Mouse (Mus musculus) myocyte (in vitro differentiated cells): ENCODE measurements at regions not wholly inside any gene's neighbourhood (a gene's known extent, or its start where the extent isn't known, plus 50 kb on each side); places are given as distances from the start of the nearest gene placed in this dataset.

ENCODE experiments used
- E2F4 ChIP-seq: IDR thresholded peaks from one replicate; pipeline ENCODE4 v1.6.1; 2011; ENCODE audit warnings: mild to moderate bottlenecking, control low read depth, moderate library complexity; ENCODE audit not compliant: insufficient read depth
- MYOG ChIP-seq, 3 experiments: IDR thresholded peaks; one replicate each; pipeline ENCODE4 v1.6.1; 2011; ENCODE audit warnings: control low read depth in 2 of 3, low read depth in 2 of 3, mild to moderate bottlenecking in 2 of 3; ENCODE audit not compliant: insufficient read length in 2 of 3, control insufficient read depth in 1 of 3, insufficient read depth in 1 of 3
- POLR2A ChIP-seq: IDR thresholded peaks from one replicate; pipeline ENCODE4 v1.6.1; 2011; ENCODE audit warnings: low read depth, mild to moderate bottlenecking, control low read depth, moderate library complexity; ENCODE audit not compliant: insufficient read length
- REST ChIP-seq: IDR thresholded peaks from one replicate; pipeline ENCODE4 v1.6.1; 2011; ENCODE audit warnings: mild to moderate bottlenecking, control low read depth, moderate library complexity; ENCODE audit not compliant: insufficient read depth, insufficient read length
- USF1 ChIP-seq: IDR thresholded peaks from one replicate; pipeline ENCODE4 v1.6.1; 2011; ENCODE audit warnings: low read depth, mild to moderate bottlenecking, control low read depth, moderate library complexity

DNA sequence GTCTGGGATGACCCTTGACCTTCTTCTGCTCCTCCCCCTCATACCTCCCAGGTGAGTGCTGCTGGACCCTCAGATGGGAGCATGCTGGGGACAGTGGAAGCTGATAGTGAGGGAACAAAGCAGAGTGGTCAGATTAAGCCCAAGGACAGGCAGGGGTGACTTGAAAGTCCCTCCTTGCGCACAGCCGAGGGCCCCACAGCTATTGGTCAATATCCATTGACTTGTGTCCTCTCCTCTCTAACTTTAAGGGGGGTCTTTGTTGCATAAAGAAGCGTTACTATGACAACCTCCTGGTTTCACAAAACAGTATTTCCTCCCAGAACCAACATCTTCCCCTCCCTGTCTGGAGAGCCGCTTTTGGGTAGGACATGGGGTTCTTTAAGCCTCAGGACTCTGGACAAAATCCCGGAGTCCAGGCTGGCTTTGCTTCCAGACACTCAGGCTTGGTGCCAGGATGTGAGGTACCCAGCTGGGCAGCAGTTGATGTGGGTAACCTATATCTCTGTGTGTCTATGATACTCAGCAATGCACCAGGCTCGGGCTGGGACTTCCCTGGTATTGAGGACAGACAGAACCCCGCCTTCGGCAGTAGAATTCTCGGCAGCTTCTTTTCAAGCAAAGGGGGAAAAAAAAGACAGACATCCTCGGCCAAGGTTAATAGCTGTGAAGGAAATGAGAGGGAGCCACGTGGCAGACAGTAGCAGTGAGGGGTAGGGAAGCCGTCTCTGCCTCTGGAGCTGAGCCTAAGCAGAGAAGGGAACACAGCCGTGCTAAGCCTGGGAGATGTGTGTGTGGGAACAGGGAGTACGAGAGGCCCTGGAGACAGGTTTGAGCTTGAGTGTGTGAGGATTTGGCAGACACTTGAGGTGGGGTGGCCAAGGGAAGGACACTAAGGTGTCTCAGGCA lies 66.4 kb downstream of the Tspan17 start:
- no peak for TF ChIP-seq REST
- no peak for TF ChIP-seq MYOG (IDR thresholded peaks at IDR 0.05; ENCODE audit: control insufficient read depth in 1 of 3, insufficient read depth in 1 of 3, insufficient read length in 2 of 3, low read depth in 2 of 3)
- no peak for TF ChIP-seq POLR2A
- no peak for TF ChIP-seq USF1
- no peak for TF ChIP-seq E2F4
